Mouse (Mus musculus): ENCODE measurements around the gene Igdcc4. TPM values are rescaled to one million over a fixed set of nuclear protein-coding genes. Genes with fewer than 3 reads are reported as not detected.
"Not testable (repeated sequence)": the region's sequence is repeated elsewhere in the genome, so short reads cannot be mapped to it uniquely, and the experiment has no call there.

The Igdcc4 gene
- 12.5 and 15.9 TPM in 2 replicates for polyA plus RNA-seq (2012; rRNA removed)

- DNase-seq (ENCODE audit: low spot score), result no peak
Observed at GRCm38 (mm10) chr9:65100991-65101685, at the start of gene Igdcc4. Gene Igdcc4, plus strand, starts transcription at chr9:65101486.

GRCm38 (mm10) chr9:65064251-65064650 is 37.0 kb upstream of the Igdcc4 start:
- DNase-seq (ENCODE audit: low spot score), result no peak

- DNase-seq (ENCODE audit: low spot score), result no peak
Observed at GRCm38 (mm10) chr9:65070587-65070986, 30.7 kb upstream of the Igdcc4 start.

- DNase-seq (ENCODE audit: low spot score), result no peak
Observed at GRCm38 (mm10) chr9:65073555-65073954, 27.7 kb upstream of the Igdcc4 start.

- DNase-seq (ENCODE audit: low spot score), result no peak
Observed at GRCm38 (mm10) chr9:65074251-65074650, 27.0 kb upstream of the Igdcc4 start.

GRCm38 (mm10) chr9:65074855-65075493 is 26.3 kb upstream of the Igdcc4 start:
- no peak for DNase-seq (ENCODE audit: low spot score)

GRCm38 (mm10) chr9:65077536-65077935 is 23.8 kb upstream of the Igdcc4 start:
- DNase-seq (ENCODE audit: low spot score), result no peak

GRCm38 (mm10) chr9:65080141-65080540 is 21.1 kb upstream of the Igdcc4 start:
- not testable (repeated sequence) for DNase-seq (ENCODE audit: low spot score)

- DNase-seq (ENCODE audit: low spot score), result no peak
Observed at GRCm38 (mm10) chr9:65083075-65083765, 18.1 kb upstream of the Igdcc4 start.

GRCm38 (mm10) chr9:65084198-65084807 is 17.0 kb upstream of the Igdcc4 start:
- no peak for DNase-seq (ENCODE audit: low spot score)

GRCm38 (mm10) chr9:65085270-65085669 is 16.0 kb upstream of the Igdcc4 start:
- DNase-seq (ENCODE audit: low spot score), result no peak

- DNase-seq (ENCODE audit: low spot score), result no peak
Observed at GRCm38 (mm10) chr9:65086801-65087200, 14.5 kb upstream of the Igdcc4 start.

GRCm38 (mm10) chr9:65087490-65087889 is 13.8 kb upstream of the Igdcc4 start:
- no peak for DNase-seq (ENCODE audit: low spot score)

- DNase-seq (ENCODE audit: low spot score), result no peak
Observed at GRCm38 (mm10) chr9:65094237-65094636, 7.0 kb upstream of the Igdcc4 start.

GRCm38 (mm10) chr9:65101686-65102376 is 545 bp downstream of the Igdcc4 start:
- DNase-seq (ENCODE audit: low spot score), result no peak

GRCm38 (mm10) chr9:65102377-65103172 is 1.3 kb downstream of the Igdcc4 start:
- no peak for DNase-seq (ENCODE audit: low spot score)

GRCm38 (mm10) chr9:65103173-65103752 is 2.0 kb downstream of the Igdcc4 start:
- no peak for DNase-seq (ENCODE audit: low spot score)

- no peak for DNase-seq (ENCODE audit: low spot score)
Observed at GRCm38 (mm10) chr9:65106821-65107220, 5.5 kb downstream of the Igdcc4 start.

- DNase-seq (ENCODE audit: low spot score), result no peak
Observed at GRCm38 (mm10) chr9:65107893-65108292, 6.6 kb downstream of the Igdcc4 start.
